Mouse (Mus musculus): ENCODE data around the gene Memo1.
"Not testable (repeated sequence)": the region's sequence is repeated elsewhere in the genome, so short reads cannot be mapped to it uniquely, and the experiment has no call there.

- TF ChIP-seq POLR2A, CTCF (IDR thresholded peaks at IDR 0.05; ENCODE audit: extremely low read depth, insufficient read depth, low read length): not testable (repeated sequence)
Measured at GRCm38 (mm10) chr17:74212831-74213524, 82.3 kb downstream of the Memo1 start.

Data from cortical plate, adult 2 months (tissue).